Mouse (Mus musculus): Measurements from ENCODE around the gene Cypt3.
A peak's percentile ranks its signal among the peaks of the same experiment; 100 is the strongest.

DNA sequence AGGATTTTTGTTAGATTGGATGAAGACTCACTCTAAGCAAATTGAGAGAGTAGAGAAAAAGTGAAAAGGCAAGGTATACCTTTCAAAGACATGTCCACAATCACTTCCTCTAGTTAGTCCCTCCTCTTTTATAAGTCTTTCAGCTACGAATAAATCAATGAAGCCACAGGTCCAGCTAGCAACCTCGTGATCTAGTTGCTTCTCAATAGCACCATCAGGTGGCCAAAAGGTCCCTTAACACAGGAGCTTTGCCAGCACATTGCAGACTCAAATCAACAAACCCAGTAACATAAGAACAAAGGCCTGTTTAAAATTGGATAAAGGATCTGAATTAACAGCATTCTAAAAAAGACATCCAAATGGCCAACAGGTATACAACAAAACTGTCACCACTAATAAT lies 30.0 kb upstream of the Cypt3 start:
- TF ChIP-seq CTCF (IDR thresholded peaks at IDR 0.05; ENCODE audit: low read depth) (peak; percentile 69), EP300 (optimal IDR thresholded peaks at IDR 0.05) (no peak)

All from stomach, postnatal 0 days (tissue).